Mouse (Mus musculus): Measurements from ENCODE around the gene Dclre1b. TPM values are rescaled to one million over a fixed set of nuclear protein-coding genes. Genes with fewer than 3 reads are reported as not detected.
A peak's percentile ranks its signal among the peaks of the same experiment; 100 is the strongest.
"Not testable (repeated sequence)": the region's sequence is repeated elsewhere in the genome, so short reads cannot be mapped to it uniquely, and the experiment has no call there.

Gene Dclre1b
- total RNA-seq, 2 experiments from 2014 or later: 6.7 to 10.6 TPM

GRCm38 (mm10) chr3:103827548-103827947 is 18.3 kb upstream of the Dclre1b start:
- no peak for DNase-seq (ENCODE audit: low spot score in 2 of 2)

- DNase-seq (ENCODE audit: low spot score in 2 of 2): no peak
These were observed 1.7 kb upstream of the Dclre1b start for GRCm38 (mm10) chr3:103810967-103811366.

- DNase-seq (ENCODE audit: low spot score in 2 of 2): no peak
These were observed 531 bp upstream of the Dclre1b start for GRCm38 (mm10) chr3:103809799-103810150.

GRCm38 (mm10) chr3:103805671-103806070 is 3.6 kb downstream of the Dclre1b start:
- DNase-seq (ENCODE audit: low spot score in 2 of 2): no peak

GRCm38 (mm10) chr3:103802861-103803260 is 6.4 kb downstream of the Dclre1b start:
- DNase-seq (ENCODE audit: low spot score in 2 of 2): no peak

- peak; percentile 29 to 65 for DNase-seq (ENCODE audit: low spot score in 2 of 2)
These were observed 7.4 kb downstream of the Dclre1b start for GRCm38 (mm10) chr3:103801631-103802531.

- DNase-seq (ENCODE audit: low spot score in 2 of 2): no peak
These were observed 9.7 kb downstream of the Dclre1b start for GRCm38 (mm10) chr3:103799507-103799906.

GRCm38 (mm10) chr3:103796389-103796788 is 12.9 kb downstream of the Dclre1b start:
- no peak for DNase-seq (ENCODE audit: low spot score in 2 of 2)

GRCm38 (mm10) chr3:103792566-103792965 is 16.7 kb downstream of the Dclre1b start:
- no peak for DNase-seq (ENCODE audit: low spot score in 2 of 2)

- DNase-seq (ENCODE audit: low spot score in 2 of 2): not testable (repeated sequence)
These were observed 17.2 kb downstream of the Dclre1b start for GRCm38 (mm10) chr3:103792111-103792406.

- DNase-seq (ENCODE audit: low spot score in 2 of 2): peak; percentile 86 to 94
These were observed 17.8 kb downstream of the Dclre1b start, which contains the start of gene Hipk1 for GRCm38 (mm10) chr3:103791230-103792110. Gene Hipk1 (minus strand): TSS chr3:103791563.

- peak; percentile 28 to 40 for DNase-seq (ENCODE audit: low spot score in 2 of 2)
These were observed 18.7 kb downstream of the Dclre1b start for GRCm38 (mm10) chr3:103790346-103791145.

GRCm38 (mm10) chr3:103789891-103790345 is 19.3 kb downstream of the Dclre1b start:
- peak in 1 of 2 experiments; percentile 20 for DNase-seq (ENCODE audit: low spot score in 2 of 2)

GRCm38 (mm10) chr3:103789096-103789495 is 20.1 kb downstream of the Dclre1b start:
- no peak for DNase-seq (ENCODE audit: low spot score in 2 of 2)

GRCm38 (mm10) chr3:103787225-103787624 is 22.0 kb downstream of the Dclre1b start:
- no peak for DNase-seq (ENCODE audit: low spot score in 2 of 2)

- no peak for DNase-seq (ENCODE audit: low spot score in 2 of 2)
These were observed 26.2 kb downstream of the Dclre1b start for GRCm38 (mm10) chr3:103782844-103783609.

- DNase-seq (ENCODE audit: low spot score in 2 of 2): no peak
These were observed 28.5 kb downstream of the Dclre1b start for GRCm38 (mm10) chr3:103780777-103781176.

GRCm38 (mm10) chr3:103780271-103780670 is 29.0 kb downstream of the Dclre1b start:
- DNase-seq (ENCODE audit: low spot score in 2 of 2): no peak

GRCm38 (mm10) chr3:103779183-103779582 is 30.1 kb downstream of the Dclre1b start:
- no peak for DNase-seq (ENCODE audit: low spot score in 2 of 2)

GRCm38 (mm10) chr3:103778660-103779059 is 30.6 kb downstream of the Dclre1b start:
- no peak for DNase-seq (ENCODE audit: low spot score in 2 of 2)

Data from gastrocnemius, postnatal 4 days (tissue).